Mouse (Mus musculus) midbrain, embryonic 11.5 days (tissue): ENCODE results near the gene Mapk1ip1l. TPM values are rescaled to one million over a fixed set of nuclear protein-coding genes. Genes with fewer than 3 reads are reported as not detected.
A peak's percentile ranks its signal among the peaks of the same experiment; 100 is the strongest.

ENCODE experiments used
- ATAC-seq: fragments of 200-750 bp; cut with Nextera tagmentation; 2 replicates; pipeline ENCODE4 v1.8.0; 2017; ENCODE audit warnings: moderate TSS enrichment, moderate library complexity; ENCODE audit not compliant: low FRiP score
- DNase-seq: peaks from one replicate; pipeline ENCODE4 v3.0.0; 2015; ENCODE audit warnings: low spot score; ENCODE audit errors: missing footprints
- H3K27ac ChIP-seq: fragments of 300-500 bp; sonication (generic); 2 replicates; pipeline ENCODE4 v1.5.1; 2014; ENCODE audit warnings: low read depth, low read length
- H3K27me3 ChIP-seq: fragments of 300-500 bp; sonication (generic); 2 replicates; pipeline ENCODE4 v1.6.1; 2014; ENCODE audit warnings: mild to moderate bottlenecking, low read length, moderate library complexity, mixed read lengths; ENCODE audit not compliant: control insufficient read depth, insufficient read depth
- H3K36me3 ChIP-seq: fragments of 300-500 bp; sonication (generic); 2 replicates; pipeline ENCODE4 v1.6.1; 2014; ENCODE audit warnings: mild to moderate bottlenecking, low read length, moderate library complexity, mixed read lengths; ENCODE audit not compliant: control insufficient read depth, insufficient read depth
- H3K4me1 ChIP-seq: fragments of 300-500 bp; sonication (generic); 2 replicates; pipeline ENCODE4 v1.6.1; 2014; ENCODE audit warnings: low read length; ENCODE audit not compliant: control insufficient read depth, insufficient read depth
- H3K4me2 ChIP-seq: fragments of 300-500 bp; sonication (generic); 2 replicates; pipeline ENCODE4 v1.6.1; 2014; ENCODE audit warnings: mild to moderate bottlenecking, moderate library complexity
- H3K4me3 ChIP-seq: fragments of 300-500 bp; sonication (generic); 2 replicates; pipeline ENCODE4 v1.5.1; 2014; ENCODE audit warnings: low read depth, low read length
- H3K9ac ChIP-seq: fragments of 300-500 bp; sonication (generic); 2 replicates; pipeline ENCODE4 v1.6.1; 2014; ENCODE audit warnings: low read length
- H3K9me3 ChIP-seq: fragments of 300-500 bp; sonication (generic); 2 replicates; pipeline ENCODE4 v1.6.1; 2016; ENCODE audit warnings: low read length; ENCODE audit not compliant: control insufficient read depth
- WGBS: fragments of 180-500 bp; shearing (Covaris S2); extraction: QIAGEN DNeasy Blood & Tissue Kit; methylation state at CpG from one replicate; pipeline ENCODE4 v1.1.7; 2014; 5-methylcytosine and 5-hydroxymethylcytosine counted together
- polyA plus RNA-seq: library from polyadenylated mRNA; unstranded; fragments of >200 nt; fragmentation: Nextera tagmentation; extraction: Ambion mirVana; gene quantifications from 2 replicates; pipeline ENCODE4 v1.2.1, GENCODE M21; 2014

Mapk1ip1l gene
- polyA plus RNA-seq, 1 experiment from 2014 or later, result 91.0 TPM

DNA sequence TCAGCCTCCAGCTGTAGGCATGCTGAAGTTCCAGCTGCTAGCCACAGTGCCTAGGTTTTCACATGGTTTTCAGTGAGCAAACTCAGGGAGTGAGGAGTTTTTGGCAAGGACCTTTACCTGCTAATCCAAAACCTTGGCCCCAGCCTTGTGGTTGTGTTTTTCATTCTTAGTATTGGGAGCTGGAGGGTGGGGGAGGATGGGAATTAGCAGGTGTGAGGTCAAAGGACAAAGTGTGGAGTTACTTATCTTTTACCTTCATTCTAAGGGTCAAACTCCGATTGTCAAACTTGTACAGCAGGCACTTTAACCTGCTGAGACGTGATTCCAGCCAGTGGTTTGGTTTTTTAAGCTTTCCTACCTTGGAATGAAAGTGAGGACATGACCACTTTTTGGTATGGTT, 1.8 kb upstream of the Mapk1ip1l start:
- DNase-seq, result no peak
- Histone ChIP-seq H3K4me3 (no peak overlapping the region), H3K4me2 (no peak overlapping the region), H3K9me3 (no peaks in the 10 kb centered on the region), H3K27ac (no peak overlapping the region), H3K36me3 (no peaks in the 10 kb centered on the region), H3K27me3 (no peaks in the 10 kb centered on the region), H3K4me1 (peaks cover 10% of the 10 kb centered on the region), H3K9ac (no peak overlapping the region)
- WGBS, result 73% methylated on average over 2 of the region's 2 CpGs
- ATAC-seq, result no peak

DNA sequence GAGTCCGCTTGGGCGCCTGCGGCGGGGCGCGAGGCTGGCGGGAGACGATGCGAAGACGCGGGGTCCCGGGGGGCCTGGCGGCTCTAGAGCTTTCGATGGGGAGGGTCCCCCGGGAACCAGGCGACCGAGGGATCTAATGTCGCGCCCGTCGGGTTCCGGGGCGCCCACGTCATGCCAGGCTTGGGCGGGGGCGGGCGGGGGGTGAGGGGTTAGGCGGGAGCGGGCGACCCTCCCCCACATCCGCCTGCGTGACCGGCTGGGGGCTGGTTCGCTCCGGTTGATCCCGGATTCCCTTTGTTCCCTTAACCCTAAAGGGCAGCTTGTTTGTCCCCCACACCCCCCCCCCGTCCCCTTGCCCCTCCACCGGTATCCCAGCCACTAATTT, 334 bp downstream of the Mapk1ip1l start:
- Histone ChIP-seq H3K4me3 (peak overlapping the region; percentile 90), H3K27ac (peak overlapping the region; percentile 99), H3K9ac (peak overlapping the region; percentile 98), H3K4me1 (peaks cover 10% of the 10 kb centered on the region), H3K9me3 (no peaks in the 10 kb centered on the region), H3K36me3 (no peaks in the 10 kb centered on the region), H3K4me2 (peak overlapping the region; percentile 76), H3K27me3 (no peaks in the 10 kb centered on the region)
- peak; percentile 96 for DNase-seq
- peak; percentile 87 for ATAC-seq
- under 1% methylated on average over 24 of the region's 38 CpGs for WGBS

DNA sequence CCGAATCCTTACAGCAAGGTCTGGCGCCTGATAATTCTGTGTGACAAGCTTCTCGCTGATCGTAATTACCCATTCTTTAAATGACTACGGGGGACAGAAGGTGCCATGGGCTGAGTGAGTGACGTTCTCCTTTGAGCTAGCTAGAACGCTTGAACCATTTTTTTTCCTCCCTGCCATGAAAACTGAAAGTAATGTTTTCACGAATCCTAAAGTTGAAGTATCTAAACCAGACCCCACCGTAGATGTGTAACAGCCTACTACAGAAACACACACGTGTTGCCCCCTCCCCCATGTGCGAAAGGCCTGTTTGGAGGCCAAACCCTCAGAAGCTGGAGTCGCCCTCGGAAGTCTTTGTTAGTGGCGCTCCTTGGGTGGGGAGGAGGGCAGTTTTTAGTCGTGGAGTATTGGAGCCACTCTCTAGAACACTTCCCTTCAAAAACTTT, 774 bp downstream of the Mapk1ip1l start:
- Histone ChIP-seq H3K36me3 (no peaks in the 10 kb centered on the region), H3K27me3 (no peaks in the 10 kb centered on the region), H3K4me3 (peak overlapping the region; percentile 90), H3K9me3 (no peaks in the 10 kb centered on the region), H3K27ac (peak overlapping the region; percentile 99), H3K4me2 (peak overlapping the region; percentile 76), H3K9ac (peak overlapping the region; percentile 98), H3K4me1 (peaks cover 10% of the 10 kb centered on the region)
- DNase-seq, result peak; percentile 95
- peak; percentile 57 for ATAC-seq
- under 1% methylated on average over 15 of the region's 15 CpGs for WGBS

DNA sequence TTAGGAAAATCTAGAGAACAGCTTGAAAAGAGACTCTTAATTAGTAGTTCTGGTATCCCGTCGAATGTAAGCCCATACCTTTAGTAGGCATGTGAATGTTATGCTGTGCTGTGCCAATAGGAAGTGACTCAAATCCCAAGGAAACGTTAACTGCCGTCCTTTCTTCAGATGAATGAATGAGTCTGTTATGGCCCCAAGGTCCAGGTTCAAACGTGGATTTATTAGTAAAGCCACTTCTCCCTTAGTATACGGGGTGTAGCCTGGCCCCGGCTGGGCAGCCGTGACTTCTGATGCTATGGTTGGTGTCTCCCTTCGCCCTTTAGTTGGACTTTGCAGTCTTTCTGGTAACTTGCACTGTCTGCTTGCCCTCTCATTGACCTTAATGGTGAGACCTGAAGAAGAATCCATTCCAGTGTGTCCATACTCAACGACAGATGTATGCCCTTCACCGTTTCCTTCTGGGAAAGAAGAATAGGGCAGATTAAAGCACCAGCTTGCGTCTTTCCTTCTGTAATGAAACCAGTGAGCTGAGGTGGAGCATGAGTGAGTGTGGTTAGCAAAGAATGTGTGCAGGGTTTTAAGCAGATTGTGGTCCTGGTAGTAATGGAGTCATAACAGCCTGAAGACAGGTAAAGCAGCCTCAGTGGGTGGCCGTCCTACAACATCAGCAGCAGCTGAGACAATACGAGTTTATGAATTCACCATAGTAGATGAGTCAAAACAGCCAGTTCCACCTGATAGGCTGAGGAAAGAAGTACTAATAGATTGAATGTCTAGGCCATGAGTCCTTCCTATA, 5.0 kb downstream of the Mapk1ip1l start:
- WGBS, result 92% methylated on average over 14 of the region's 14 CpGs
- Histone ChIP-seq H3K4me3 (no peak overlapping the region), H3K4me1 (peaks cover 10% of the 10 kb centered on the region), H3K9me3 (no peaks in the 10 kb centered on the region), H3K9ac (no peak overlapping the region), H3K27ac (no peak overlapping the region), H3K27me3 (no peaks in the 10 kb centered on the region), H3K36me3 (peaks cover 3% of the 10 kb centered on the region), H3K4me2 (no peak overlapping the region)
- DNase-seq (no peak), ATAC-seq (no peak)

DNA sequence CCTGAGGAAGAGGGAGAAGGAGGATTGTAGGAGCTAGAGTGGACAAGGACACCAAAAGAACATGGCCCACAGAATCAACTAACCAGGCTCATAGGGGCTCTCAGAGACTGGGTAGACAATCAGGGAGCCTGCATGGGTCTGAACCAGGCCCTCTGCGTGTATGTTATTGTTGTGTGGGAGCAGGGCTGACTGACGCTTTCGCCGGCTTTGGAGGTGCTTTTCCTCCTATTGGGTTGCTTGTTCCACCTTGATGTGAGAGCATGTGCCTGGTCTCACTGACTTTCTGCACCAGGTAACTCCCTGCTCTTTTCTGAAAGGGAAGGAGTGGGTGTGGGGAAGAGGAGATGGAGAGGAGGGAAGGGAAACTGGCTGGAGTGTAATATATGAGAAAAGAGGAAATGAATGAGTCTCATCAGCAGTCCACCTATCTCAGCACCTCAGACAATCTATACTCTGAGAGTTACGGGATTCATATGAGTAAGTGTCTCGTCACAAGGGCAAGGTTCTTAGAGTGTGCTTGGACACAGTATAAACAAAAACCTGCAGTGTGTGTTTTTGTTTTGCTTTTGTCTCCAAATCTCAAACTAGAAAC, 6.8 kb downstream of the Mapk1ip1l start:
- H3K27ac ChIP-seq, result no peak overlapping the region
- H3K9ac ChIP-seq, result no peak overlapping the region
- peaks cover 8% of the 10 kb centered on the region for H3K36me3 ChIP-seq
- H3K4me2 ChIP-seq, result no peak overlapping the region
- no peak for ATAC-seq
- no peaks in the 10 kb centered on the region for H3K27me3 ChIP-seq
- WGBS, result 92% methylated on average over 6 of the region's 6 CpGs
- H3K4me1 ChIP-seq, result peaks cover 4% of the 10 kb centered on the region
- H3K4me3 ChIP-seq, result no peak overlapping the region
- H3K9me3 ChIP-seq, result no peaks in the 10 kb centered on the region
- DNase-seq, result no peak

DNA sequence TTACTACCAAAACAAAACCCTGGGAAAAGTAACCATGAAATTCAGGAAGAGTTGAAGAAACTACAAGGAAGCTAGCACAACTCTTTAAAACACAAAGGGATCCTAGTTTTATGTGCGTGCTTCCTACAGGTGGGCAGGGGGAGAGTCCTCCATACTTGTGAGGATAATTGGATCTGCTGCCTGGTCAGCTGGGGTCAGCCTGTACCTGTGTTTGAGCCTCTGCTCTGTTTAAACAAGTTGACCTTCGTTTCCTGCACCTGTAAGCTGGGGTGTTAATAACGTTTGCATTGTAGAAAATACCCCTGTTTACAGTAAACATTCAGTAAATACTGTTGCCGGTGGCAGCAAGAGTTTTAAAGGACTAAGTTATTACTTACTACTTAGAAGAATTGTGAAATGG, 7.9 kb downstream of the Mapk1ip1l start:
- Histone ChIP-seq H3K27ac (no peak overlapping the region), H3K9me3 (no peaks in the 10 kb centered on the region), H3K27me3 (no peaks in the 10 kb centered on the region), H3K4me2 (no peak overlapping the region), H3K36me3 (peaks cover 16% of the 10 kb centered on the region), H3K9ac (no peak overlapping the region), H3K4me3 (no peak overlapping the region), H3K4me1 (no peaks in the 10 kb centered on the region)
- DNase-seq (no peak), ATAC-seq (no peak)
- WGBS, result 90% methylated on average over 4 of the region's 4 CpGs

DNA sequence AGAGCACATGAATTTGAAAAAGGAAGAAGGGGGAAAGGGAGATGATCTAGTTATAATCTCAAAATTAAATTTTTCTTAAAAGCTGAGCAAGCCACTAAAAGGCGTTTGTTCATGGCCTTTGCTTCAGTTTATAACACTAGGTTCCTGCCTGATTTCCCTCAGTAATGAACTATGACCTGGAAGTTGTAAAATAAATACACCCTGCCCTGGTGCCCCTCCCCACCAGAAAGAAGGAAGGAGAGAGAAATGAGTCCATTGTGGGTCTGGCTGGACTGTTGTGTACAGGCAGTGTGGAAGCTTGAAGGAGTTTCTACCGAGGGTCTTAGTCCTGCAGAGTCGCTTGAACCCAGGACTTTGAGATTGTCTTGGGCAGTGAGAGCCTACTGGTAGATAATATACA, 9.6 kb downstream of the Mapk1ip1l start:
- H3K9ac ChIP-seq, result no peak overlapping the region
- peaks cover 20% of the 10 kb centered on the region for H3K36me3 ChIP-seq
- no peaks in the 10 kb centered on the region for H3K4me1 ChIP-seq
- no peak for ATAC-seq
- no peak overlapping the region for H3K4me3 ChIP-seq
- no peaks in the 10 kb centered on the region for H3K9me3 ChIP-seq
- no peak overlapping the region for H3K4me2 ChIP-seq
- no peak for DNase-seq
- H3K27ac ChIP-seq, result no peak overlapping the region
- H3K27me3 ChIP-seq, result no peaks in the 10 kb centered on the region
- WGBS, result 87% methylated on average over 3 of the region's 3 CpGs

DNA sequence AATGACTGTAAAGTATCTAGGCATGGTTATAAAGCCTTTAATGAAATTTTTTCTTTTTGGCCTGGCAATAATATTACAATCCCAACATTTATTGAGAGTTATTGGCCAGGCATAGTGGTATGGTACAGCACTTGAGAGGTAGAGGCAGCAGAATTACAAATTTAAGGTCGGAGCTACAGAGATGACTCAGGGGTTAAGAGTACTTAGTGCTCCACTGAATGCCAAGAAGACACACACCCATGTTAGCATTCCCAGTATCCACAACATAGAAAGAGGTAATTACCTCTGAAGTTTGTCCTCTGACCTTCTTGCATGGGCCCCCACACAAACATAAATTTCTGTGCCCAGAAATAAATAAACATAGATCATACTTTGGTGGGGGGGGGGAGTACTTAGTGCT, 11.0 kb downstream of the Mapk1ip1l start:
- no peak overlapping the region for H3K27ac ChIP-seq
- no peak for ATAC-seq
- no peak for DNase-seq
- WGBS, result 93% methylated on average over 1 of the region's 1 CpGs
- no peak overlapping the region for H3K4me3 ChIP-seq
- H3K36me3 ChIP-seq, result peaks cover 21% of the 10 kb centered on the region
- no peak overlapping the region for H3K9ac ChIP-seq
- no peaks in the 10 kb centered on the region for H3K27me3 ChIP-seq
- H3K4me2 ChIP-seq, result no peak overlapping the region
- no peaks in the 10 kb centered on the region for H3K9me3 ChIP-seq
- no peaks in the 10 kb centered on the region for H3K4me1 ChIP-seq

DNA sequence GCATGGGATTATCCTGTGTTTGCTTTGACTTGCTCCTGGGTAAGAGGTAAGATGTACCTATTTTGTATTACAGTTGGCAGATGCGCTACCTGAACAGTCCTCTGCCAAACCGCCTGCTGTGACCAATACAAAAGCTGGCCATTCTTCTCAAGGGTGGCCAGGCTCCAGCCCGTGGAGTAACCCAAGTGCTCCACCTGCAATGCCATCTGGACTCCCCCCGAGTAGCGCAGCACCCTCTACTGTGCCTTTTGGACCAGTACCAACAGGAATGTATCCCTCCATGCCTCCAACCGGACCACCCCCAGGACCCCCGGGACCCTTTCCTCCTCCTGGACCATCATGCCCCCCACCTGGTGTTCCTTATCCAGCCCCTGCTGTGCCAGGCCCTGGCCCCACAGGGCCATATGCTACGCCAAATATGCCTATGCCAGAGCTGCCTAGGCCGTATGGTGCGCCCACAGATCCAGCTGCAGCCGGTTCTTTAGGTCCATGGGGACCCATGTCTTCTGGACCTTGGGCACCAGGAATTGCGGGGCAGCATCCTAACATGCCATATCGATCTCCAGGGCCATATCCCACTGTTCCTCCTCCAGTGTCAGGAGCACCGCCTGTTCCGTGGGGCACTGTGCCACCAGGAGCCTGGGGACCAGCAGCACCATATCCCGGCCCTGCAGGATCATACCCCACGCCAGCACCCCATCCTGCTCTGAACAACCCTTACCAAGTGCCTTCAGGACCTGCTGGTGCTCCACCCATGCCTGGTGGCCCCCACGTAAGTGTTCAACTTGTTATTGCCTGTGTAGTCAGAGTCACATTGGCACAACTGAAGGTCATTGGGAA, 12.5 kb downstream of the Mapk1ip1l start:
- Histone ChIP-seq H3K4me2 (no peak overlapping the region), H3K27ac (no peak overlapping the region), H3K36me3 (peaks cover 26% of the 10 kb centered on the region), H3K4me1 (no peaks in the 10 kb centered on the region), H3K9me3 (no peaks in the 10 kb centered on the region), H3K9ac (no peak overlapping the region), H3K4me3 (no peak overlapping the region), H3K27me3 (no peaks in the 10 kb centered on the region)
- no peak for DNase-seq
- WGBS, result 94% methylated on average over 18 of the region's 18 CpGs
- no peak for ATAC-seq
